Mouse (Mus musculus) CD4-positive, CD25-positive, alpha-beta regulatory T cell, adult 2 months (primary cell): ENCODE measurements around the gene Fbxw8.

ENCODE experiments used
- DNase-seq: peaks from one replicate; pipeline ENCODE4 v3.0.0-alpha.2; 2012; ENCODE audit warnings: low read depth, low spot score

Fbxw8 gene

GRCm38 (mm10) chr5:118154839-118155564 is at the start of gene Fbxw8:
Fbxw8 (minus strand) TSS chr5:118155464.
- DNase-seq: peak; percentile 75

- no peak for DNase-seq
Observed at GRCm38 (mm10) chr5:118204675-118205440, 49.6 kb upstream of the Fbxw8 start.

GRCm38 (mm10) chr5:118199670-118200069 is 44.4 kb upstream of the Fbxw8 start:
- no peak for DNase-seq

- no peak for DNase-seq
Observed at GRCm38 (mm10) chr5:118197421-118197820, 42.2 kb upstream of the Fbxw8 start.

- DNase-seq: no peak
Observed at GRCm38 (mm10) chr5:118192221-118192620, 37.0 kb upstream of the Fbxw8 start.

- DNase-seq: no peak
Observed at GRCm38 (mm10) chr5:118190491-118190890, 35.2 kb upstream of the Fbxw8 start.

- DNase-seq: no peak
Observed at GRCm38 (mm10) chr5:118188356-118188755, 33.1 kb upstream of the Fbxw8 start.

GRCm38 (mm10) chr5:118186903-118187633 is 31.8 kb upstream of the Fbxw8 start:
- no peak for DNase-seq

- DNase-seq: no peak
Observed at GRCm38 (mm10) chr5:118177640-118178039, 22.4 kb upstream of the Fbxw8 start.

- peak; percentile 33 for DNase-seq
Observed at GRCm38 (mm10) chr5:118175137-118175536, 19.9 kb upstream of the Fbxw8 start.

GRCm38 (mm10) chr5:118174310-118175009 is 19.2 kb upstream of the Fbxw8 start:
- peak; percentile 7 for DNase-seq

- peak; percentile 41 for DNase-seq
Observed at GRCm38 (mm10) chr5:118172078-118172723, 16.9 kb upstream of the Fbxw8 start.

GRCm38 (mm10) chr5:118171665-118172064 is 16.4 kb upstream of the Fbxw8 start:
- DNase-seq: peak; percentile 27

- peak; percentile 63 for DNase-seq
Observed at GRCm38 (mm10) chr5:118170888-118171529, 15.7 kb upstream of the Fbxw8 start.

GRCm38 (mm10) chr5:118169222-118170221 is 14.3 kb upstream of the Fbxw8 start:
- peak; percentile 35 for DNase-seq

GRCm38 (mm10) chr5:118167561-118167995 is 12.3 kb upstream of the Fbxw8 start:
- DNase-seq: no peak

- no peak for DNase-seq
Observed at GRCm38 (mm10) chr5:118165462-118165861, 10.2 kb upstream of the Fbxw8 start.

GRCm38 (mm10) chr5:118164581-118164980 is 9.3 kb upstream of the Fbxw8 start, which contains the start of gene Hrk:
Hrk (plus strand) TSS chr5:118164648.
- no peak for DNase-seq

GRCm38 (mm10) chr5:118160691-118161090 is 5.4 kb upstream of the Fbxw8 start:
- DNase-seq: no peak
